Mouse (Mus musculus) adrenal gland, adult 2 months (tissue): Measurements from ENCODE around the gene Nnmt. TPM values are rescaled to one million over a fixed set of nuclear protein-coding genes. Genes with fewer than 3 reads are reported as not detected.

Experiments
- DNase-seq: peaks from one replicate; pipeline ENCODE4 v3.0.0; 2021
- long read RNA-seq: library from polyadenylated mRNA; stranded (forward); transcript quantifications from one replicate; pipeline ENCODE4 v2.0.0, GENCODE M21; 2021
- polyA plus RNA-seq: library from polyadenylated mRNA; depleted of rRNA; stranded (reverse); fragments of >200 nt; gene quantifications from 2 replicates; pipeline ENCODE4 v1.2.3, GENCODE M21; 2012; rRNA removed
- total RNA-seq, 2 experiments: library from RNA; stranded (reverse); gene quantifications; 2 replicates each; pipeline ENCODE4 v1.2.3; 2021

The Nnmt gene
- total RNA-seq (100 to 1,000 TPM in 1 of 2 experiments, 10 to 100 TPM in 1; 25.8 to 147 TPM), polyA plus RNA-seq (4.1 and 9.5 TPM in 2 replicates)
- long read RNA-seq, transcript Nnmt-204 (2 exons, 558 nt), result minor isoform, 7 of 205 reads
- long read RNA-seq, transcript Nnmt-201 (3 exons, 1,043 nt), result major isoform, 179 of 205 reads
- long read RNA-seq, transcript Nnmt-202 (4 exons, 912 nt), result minor isoform, 10 of 205 reads
- long read RNA-seq, partial matches to known transcripts, result 1 of 205 reads
- long read RNA-seq, other reads (novel, unspliced or antisense), result 8 of 205 reads

DNA sequence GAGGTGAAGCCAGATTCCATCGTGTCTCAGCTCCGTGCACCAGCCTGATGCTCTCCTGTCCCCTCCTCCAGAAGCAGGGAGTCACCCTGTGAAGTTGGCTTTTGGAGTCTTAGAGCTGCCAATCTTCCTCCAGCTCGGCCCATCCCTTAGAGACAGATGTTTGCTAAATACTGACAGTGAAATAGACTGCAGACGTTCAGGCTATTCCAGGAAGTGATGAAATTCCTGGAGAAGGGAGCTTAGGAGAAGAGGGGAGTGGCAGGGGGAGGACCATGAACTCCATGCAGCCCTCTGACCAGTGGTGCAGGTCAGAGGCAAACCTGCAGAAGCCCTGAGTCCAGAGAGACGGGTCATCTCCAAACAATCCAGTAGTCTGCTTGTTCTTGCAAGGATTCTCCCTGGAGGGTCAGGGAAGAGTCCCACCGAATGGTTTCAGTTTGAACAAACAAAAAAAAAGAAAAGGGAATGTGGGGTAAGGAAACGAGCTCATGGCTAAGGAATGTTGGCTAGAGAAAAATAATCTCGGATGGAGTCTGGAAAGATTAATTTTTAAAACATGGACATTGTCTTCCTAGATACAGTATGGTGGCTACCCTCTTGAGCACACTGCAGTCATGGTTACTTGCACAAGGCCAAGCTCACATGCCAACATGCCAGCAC, at the start of gene Nnmt:
Nnmt (minus strand) TSS at position 215 of the 660 bp plus-strand sequence.
- peak; percentile 36 for DNase-seq

DNA sequence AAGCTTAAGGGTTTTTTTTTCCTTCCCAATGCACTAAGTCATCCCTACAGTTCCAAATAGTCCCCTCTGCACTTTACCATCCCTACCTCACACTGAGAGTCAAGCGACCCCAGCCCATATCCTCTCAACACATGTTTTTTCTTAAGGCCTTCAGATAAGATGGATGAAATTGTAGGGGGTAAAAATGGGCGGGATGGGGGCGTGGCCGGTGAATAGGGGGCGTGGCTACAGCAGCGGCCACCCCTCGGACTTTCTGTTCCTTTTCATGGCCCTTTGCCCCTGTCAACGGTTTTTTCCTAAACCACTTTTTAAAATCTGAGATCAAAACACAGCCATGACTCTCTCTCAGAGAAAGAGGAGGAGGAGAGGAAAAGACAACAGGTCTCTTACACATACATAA, 49.8 kb upstream of the Nnmt start:
- DNase-seq, result no peak

DNA sequence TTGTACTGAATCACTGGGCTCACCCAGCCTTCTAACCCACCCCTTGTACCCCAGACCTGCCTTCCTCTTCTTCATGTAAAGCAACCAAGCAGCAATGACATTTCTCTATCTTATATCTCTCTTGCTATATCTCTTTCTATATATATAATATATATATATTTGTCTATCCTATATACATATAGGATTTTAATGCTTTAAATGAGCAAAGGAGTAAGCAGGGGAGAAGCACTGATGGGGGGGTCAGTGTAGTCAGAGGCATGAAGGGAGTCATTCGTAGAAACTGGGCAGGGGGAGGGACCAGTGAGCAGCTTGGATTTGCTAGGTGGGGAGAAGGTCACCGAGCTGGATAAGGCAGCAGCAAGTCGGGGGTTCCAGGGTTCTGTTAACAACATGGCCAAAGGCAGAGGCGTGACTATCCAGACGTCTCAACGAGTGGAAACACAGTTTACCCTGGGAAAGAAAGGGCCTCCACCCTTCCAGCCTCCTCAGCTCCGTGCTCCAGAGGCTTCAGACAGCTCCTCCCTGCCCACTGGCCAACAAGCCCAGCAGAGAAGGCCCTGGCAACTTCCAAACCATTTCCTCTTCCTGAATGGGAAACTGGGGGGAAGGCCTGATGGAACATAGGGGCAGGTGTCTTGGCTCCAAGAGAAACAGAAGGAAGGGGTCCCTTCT, 48.6 kb upstream of the Nnmt start:
- no peak for DNase-seq

DNA sequence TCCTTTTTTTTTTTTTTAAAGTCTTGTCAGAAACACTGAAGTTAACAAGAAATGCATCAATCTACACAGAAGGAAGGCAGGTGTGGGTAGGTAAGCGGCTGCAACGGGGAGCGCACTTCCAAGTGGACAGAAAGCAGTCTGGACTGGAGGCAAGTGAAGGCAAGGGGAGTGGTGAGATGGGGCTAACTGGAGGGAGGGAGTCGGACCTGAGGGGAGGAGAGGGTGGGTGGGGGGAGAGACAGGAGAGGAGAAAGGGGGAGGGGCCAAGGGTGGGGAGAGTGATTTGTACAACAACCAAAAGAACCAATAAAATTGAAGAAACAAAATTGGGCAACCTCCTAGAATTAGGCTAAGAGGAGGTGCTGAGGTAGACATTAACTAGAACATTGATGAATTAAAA, 47.1 kb upstream of the Nnmt start:
- no peak for DNase-seq

DNA sequence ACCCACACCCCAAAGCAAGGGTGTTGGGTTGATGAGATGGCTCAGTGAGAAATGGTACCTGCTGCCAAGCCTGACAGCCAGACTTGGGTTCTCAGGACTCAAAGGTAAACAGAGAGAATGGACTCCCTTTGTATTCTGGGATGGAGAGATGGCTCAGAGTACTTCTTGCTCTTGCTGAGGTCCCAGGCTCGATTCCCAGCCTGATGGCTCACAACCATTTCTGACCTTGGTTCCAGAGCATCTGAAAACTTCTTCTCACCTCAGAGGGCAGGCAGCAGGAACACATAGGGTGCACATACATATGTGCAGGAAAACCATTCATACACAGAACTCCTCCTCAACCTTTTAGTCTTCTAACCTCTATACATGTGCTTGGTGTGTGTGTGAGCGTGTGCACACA, 45.9 kb upstream of the Nnmt start:
- no peak for DNase-seq

DNA sequence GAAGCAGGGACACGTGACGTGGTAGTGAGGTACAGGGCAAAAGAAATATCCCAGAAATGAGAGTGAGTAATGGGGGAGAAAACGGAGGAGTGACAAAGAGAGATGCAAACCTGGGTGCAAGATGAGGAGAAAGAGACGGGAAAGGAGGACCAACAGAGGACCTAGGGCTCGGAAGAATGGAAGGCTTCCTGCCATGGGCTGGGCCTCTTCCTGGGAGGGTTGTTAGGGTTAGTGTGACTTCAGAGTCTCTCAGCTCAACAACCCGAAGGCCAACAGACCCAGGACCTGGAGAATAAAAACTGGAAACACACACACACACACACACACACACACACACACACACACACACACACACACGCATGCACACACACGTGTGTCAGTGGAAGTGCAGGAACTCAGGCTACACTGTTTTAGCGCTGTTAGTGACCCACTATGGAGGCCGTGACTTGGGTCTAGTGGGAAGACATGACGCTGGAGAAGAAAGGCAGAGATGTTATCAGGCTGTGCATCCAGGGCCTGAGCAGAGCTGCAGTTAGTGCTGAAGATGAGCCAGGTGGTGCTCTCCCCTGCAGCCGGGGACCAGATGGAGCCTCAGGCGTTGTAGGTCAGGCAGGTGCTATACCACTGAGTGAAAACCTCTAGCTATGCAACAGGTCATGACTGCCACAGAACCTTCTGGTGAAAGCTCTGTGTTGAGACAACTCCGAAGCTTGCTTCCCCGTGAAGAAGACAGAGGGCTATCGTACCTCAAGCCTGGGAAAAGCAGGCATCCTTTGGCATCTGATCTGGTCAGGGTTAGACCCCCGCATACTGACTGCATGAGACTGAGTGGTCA, 45.1 kb upstream of the Nnmt start:
- DNase-seq, result no peak

DNA sequence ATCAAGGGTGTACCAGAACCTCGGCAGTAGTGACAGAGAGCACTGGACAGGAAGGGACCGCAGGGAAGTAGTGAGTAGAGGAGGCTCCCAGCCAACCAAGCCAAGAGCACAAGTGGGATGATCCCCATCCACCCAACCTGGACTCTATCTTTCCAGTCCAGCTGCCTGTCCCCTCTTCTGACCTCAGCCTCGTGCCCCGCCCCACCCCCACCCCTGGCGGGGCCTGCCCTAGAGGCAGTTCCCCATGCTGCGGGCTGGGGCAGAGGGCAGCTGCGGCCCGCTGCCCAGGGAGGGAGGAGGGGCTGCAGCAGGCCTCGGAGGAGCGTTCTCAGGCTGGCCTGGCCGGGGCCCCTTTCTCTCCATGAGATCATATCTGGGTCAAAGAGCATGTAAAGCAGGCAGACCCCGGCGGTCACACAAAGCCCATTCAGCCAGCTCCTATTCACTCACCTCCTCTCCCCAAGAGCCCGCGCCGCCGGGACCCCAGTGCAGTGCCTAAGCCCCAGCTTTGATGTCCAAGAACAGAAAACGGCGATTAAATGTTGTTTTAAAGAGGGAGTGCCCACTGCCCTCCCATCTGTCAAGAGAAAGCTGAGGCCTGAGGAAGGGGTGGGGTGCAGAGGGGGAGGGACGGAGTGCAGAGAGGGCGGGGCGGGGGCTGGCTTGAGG, 44.3 kb upstream of the Nnmt start:
- peak; percentile 57 for DNase-seq

DNA sequence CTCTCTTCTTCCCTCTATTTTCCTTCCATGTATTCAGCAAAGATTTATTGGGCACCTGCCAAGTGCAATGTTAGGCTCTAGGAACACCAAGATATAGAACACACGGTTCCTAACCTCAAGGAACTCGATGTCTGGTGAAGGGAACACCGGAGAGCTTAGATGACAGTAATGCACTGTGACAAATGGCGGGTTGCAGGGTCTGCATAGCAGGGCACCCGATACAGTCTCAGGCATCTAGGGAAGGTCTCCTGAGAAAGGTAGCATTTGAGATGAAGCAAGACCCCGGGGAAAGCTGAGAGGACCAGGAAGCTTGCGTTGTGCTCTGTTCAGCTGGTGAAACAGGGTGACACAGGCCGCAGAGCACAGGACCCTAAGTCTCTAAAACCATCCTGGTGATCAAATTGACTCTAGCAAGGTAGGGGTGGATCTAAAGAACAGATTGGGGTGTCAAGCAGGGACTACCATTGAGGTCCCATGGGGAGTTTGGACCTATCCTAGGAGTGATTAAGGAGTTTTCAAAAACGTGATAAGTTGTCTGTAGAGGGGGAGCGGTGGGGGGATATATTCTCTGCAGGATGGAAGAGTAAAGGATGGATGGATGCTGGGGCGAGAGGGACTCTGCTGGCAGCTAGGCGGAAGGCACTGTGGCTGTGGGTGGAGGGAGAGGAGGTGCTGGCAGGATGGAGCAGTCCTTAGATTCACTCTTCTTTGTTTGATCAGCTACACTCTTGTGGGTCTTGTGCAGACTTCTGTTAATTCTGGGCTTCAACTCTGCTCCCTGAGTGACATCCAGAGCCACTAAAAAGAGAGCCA, 43.5 kb upstream of the Nnmt start:
- no peak for DNase-seq

DNA sequence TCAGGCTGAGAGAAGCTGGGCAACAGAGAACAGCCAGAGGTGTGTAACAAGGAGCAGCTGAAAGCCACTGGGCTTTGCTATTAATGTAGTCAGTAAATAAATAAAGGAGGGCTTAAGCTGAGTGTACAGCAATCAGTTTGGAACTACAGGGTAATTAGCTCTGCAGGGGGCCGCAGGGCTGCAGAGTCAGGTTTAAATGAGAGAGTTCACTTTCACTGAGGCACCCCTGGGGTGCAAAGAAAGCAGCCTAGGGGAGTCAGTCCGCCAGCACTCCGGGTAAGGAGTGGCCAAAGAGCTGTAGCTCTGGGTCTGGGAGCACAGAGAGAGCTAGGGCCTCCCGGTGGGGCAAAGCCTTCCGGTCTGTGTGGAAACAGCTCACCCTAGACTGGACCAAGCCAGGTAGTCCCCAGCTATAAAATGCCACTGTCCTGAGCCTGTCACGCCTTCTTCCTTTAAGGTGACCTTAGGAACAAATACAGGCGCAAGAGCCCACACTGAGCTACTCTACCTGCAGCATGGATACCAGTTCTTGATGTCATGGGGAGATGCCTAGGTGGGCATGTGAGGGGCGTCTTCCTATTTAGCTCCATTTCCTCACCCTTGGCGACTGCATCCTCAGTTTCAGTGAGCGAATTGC, 42.8 kb upstream of the Nnmt start:
- no peak for DNase-seq

DNA sequence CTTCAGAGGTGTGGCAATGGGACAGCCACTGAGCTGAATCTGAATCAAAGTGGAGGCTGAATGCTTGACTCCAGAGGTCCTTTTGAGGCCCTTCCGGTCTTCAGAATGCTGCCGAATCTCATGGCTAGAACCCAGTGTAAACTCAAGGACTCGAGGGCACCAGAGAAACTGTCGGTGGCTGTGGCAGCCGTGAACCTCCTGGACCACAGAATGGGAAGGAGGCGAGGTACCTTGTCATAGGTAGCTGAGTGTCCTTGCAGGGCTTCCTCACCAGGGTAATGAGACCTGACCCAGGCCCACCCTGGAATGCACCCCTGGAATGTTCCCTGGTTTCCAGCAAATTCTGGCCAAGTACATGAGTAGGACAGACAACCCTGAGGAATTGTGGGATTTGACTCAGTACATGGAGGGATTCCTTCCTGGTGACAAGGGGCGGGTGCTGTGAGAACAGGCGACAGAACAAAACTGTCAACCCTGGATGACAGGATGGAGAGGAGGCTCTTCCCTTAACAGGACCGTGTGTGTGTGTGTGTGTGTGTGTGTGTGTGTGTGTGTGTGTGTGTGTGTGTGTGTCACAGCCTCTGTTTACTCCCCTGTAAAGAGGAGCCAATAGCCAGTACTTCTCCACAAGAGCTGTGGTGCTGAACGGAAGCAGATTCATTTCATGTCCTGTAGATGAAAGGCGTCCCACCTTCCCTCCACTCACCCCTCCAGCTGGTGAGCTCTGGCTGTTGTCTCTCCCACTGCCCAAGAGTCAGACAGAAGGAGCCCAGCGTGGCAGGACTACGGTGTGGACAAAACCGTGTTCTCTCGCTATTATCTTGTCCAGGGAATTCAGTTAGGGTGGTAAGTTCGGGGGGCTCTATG, 42.1 kb upstream of the Nnmt start:
- DNase-seq, result no peak

DNA sequence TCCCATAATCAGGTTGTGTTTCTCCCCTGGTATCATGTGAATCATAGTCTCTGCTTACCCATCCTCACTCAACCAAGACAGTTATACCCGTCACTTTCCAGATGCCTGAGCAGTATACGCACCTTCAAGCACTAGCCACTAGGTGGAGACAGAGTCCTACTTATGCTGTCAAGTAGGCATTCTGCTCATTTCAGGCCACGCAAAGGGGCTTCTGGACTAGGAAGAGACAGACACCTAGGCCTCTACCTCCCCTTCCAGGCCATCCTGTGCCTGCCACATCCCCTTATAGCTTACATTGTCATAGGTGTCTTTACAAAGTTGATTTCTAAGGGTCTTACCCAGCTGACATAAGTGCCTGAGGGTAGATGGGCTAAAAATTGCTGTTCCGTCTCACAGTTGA, 41.3 kb upstream of the Nnmt start:
- DNase-seq, result peak; percentile 60

DNA sequence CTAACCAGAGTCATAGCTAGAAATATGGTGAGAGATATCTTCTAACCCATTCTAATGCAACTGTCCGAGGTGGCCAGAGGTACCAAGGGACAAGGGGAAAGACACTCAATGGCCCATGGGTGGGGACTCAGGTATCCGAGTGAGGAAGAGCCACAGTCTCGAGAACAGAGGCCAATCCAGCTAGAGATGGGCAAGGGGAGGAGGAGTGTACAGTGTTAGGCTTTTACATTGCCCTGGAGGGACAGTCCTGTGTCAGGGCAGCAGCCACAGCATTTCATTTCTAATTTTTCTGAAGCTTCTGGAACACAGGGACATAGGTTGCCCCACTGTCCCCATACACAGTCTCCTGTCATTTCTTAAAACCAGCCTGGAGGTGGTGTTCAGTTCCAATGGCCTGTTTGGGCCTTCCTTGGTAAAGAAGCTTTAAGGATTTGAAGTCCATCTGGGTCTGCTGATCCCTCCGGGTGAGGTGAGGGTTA, 40.7 kb upstream of the Nnmt start:
- DNase-seq, result no peak

DNA sequence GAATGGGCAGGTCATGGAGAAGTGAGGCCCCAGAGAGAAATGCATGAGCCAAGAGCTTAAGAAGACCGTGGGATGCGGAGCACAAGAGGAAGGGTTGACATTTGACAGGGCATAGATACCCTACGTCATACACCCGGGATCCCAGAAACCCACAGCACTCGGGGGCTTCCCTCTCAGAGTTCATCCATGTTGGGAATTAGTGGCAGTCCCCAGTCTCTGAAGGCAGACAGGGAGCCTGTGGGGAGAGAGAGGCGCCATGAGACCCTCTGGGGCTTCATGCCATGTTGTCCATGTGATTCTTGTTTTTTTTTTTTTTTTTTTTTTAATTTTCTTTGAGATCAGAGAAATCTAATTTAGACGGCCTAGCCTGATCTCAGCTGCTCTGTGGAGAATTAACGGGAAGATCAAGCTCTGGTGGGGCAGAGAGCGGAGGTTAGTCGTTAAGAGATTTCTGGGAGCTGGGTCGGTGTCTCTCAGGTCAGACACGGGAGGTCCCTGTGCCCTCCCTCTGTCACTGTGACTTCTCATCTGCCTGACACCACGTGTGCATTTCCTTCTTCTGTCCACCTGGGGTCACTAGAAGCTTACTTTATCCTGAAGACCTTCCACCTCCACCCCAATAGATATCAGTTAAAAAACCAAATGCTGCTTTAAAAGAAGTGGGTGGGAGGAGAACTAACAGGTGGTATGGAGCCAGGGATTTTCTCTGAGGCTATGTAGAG, 40.1 kb upstream of the Nnmt start:
- DNase-seq, result peak; percentile 53

DNA sequence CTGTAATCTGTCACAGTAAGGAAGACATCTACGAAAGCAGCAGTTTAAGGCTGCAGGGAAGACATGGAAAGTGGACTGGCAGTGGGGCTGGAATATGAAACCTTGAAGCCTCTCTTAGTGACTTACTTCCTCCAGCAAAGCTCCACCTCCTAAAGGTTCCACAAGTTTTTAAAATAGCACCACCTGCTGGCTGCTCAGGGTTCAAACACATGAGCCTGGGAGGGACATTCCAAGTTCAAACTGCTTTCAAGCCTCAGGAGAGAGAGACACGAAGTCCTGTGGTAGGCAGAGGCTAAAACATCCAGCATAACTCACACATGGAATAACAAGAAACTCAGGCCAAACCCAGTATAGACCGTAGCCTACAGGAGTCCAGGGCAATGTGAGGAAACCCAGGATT, 39.4 kb upstream of the Nnmt start:
- no peak for DNase-seq

DNA sequence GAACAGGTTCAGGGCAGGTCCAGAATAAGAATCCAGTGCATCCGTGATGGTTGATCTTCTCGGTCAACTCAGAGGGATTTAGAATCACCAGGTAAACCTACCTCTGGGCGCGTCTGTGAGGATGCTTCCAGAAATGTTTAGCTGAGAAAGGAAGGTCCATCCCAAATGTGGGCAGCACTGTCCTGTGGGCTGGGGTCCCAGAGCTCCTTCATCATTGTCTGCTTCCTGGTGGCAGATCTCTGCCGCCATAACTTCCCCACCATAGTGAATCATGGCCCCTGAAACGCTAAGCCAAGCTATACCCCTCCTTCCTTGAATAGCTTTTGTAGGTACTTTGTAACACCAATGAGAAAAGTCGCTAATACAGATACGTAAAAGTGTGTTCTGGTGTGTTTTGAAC, 36.7 kb upstream of the Nnmt start:
- DNase-seq, result no peak

DNA sequence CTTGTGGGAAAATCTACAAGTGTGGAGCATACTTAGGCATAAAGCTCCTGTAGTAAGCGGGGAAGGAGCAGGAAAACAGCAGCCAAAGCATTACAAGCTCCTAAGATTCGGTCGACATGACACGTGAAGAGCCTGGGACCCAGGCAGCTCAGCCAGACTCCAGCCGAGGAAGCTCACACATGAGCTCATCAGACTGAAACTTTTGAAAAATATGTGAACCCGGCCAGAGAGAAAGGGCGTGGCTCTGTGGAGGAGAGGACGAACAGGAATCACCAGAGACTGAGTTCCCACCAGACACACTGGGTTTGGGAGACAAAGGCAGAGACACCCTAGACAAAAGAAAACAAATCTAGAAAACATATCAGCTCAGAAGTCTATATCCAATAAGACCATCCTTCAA, 35.9 kb upstream of the Nnmt start:
- DNase-seq, result no peak

DNA sequence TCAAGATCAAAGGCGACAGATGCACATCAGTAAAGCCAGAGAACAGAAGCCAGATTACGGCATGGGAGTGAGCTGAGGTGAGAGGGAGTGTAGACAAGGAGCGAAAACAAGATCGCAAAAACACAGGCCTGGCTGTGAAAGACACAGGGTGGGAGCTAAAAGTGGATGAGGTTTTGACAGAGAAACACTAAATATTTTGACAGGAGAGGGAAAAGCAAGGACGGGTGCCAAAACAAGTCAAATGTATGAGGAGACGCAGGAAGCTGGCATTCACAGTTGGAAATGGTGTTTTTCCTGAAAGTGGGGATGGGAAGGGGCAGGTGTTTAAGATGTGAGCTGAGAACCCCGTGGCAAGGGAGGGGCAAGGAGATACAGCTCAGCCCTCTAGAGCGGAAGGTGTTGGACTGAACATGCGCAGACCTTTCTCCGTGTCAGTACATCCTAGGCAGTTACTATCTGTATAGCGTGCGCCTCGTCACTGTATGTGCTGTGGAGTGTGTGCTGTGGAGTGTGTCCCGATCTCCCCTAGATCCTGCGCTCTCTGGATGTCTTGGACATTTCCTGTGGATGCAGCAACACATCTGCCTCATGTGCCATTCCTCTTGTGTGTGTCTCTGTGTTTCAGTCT, 33.3 kb upstream of the Nnmt start:
- DNase-seq, result no peak

DNA sequence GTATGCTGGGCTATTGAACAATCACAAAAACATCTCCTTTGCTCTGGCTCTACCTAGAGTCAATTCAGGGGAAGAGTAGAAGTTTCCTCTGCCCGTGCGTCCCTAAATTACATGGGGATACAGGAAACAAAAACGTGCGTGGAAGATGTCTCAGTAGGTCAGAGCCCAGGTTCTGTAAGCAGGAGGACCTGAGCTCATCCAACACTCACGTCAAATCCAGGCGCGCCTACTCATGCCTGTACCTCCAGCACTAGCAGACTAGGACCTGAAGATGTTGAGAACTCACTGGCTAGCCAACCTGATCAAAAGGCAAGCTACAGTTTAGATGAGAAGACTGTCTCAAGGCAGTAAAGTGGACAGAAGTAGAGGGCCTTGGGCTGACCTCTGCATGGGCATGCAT, 32.2 kb upstream of the Nnmt start:
- DNase-seq, result no peak
